Mouse (Mus musculus): Measurements from ENCODE around the gene Snap47. TPM values are rescaled to one million over a fixed set of nuclear protein-coding genes. Genes with fewer than 3 reads are reported as not detected.

Gene Snap47
- total RNA-seq (2023) = 10 to 100 TPM; 12.3 to 26.1 TPM

GRCm38 (mm10) chr11:59451086-59451485 lies at the start of gene Snap47:
Snap47 (minus strand) TSS chr11:59451186.

GRCm38 (mm10) chr11:59472326-59472677 lies 21.3 kb upstream of the Snap47 start, which contains the start of gene Zfp867:
Zfp867 (minus strand) TSS chr11:59472474.

DNA sequence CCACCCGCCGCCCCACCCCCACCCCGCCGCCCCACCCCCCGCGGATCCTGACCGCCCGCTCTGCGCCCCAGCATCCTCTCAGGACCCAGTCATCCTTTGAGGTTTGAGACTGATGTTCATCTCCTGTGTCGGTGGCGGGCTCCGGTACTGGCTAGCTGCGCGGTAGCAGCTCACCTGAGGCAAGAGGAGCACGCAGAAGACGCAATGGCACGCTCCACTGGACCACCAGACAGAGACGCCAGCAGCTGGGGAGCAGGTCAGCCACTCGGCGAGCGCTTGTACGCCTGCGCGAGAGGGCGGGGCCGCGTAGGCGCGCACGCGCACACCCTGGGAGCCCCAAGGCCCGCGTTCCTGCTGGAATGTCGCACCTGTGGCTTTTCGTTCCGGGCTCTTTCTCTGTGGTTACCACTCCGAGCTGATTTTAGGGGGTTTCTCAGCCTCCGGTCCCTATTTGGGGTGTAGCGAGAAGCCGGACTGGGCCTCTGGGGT lies 1.2 kb downstream of the Snap47 start, which contains the start of gene Jmjd4:
Gene Jmjd4 (plus strand): TSS at position 305 of the 489 bp plus-strand sequence.

GRCm38 (mm10) chr11:59375475-59375874 lies 75.5 kb downstream of the Snap47 start, which contains the start of gene Prss38:
Prss38 (minus strand) TSS chr11:59375657.

Other genes with a start within 250 kb of the Snap47 start
- 10 to 100 TPM; 16.5 to 18.9 TPM for gene Mrpl55, start 248.7 kb downstream of the Snap47 start, total RNA-seq (2023)
- 10 to 100 TPM; 29.3 to 32.6 TPM for gene 2310033P09Rik, start 242.9 kb downstream of the Snap47 start, total RNA-seq (2023)
- gene Arf1, start 222.9 kb downstream of the Snap47 start, total RNA-seq (2023) = 100 to 1,000 TPM; 225 to 239 TPM
- gene Wnt3a, start 160.4 kb downstream of the Snap47 start, total RNA-seq (2023) = not detected
- not detected for gene Wnt9a, start 144.3 kb downstream of the Snap47 start, total RNA-seq (2023)
- not detected for gene Prss38, start 75.5 kb downstream of the Snap47 start, total RNA-seq (2023)
- gene Jmjd4, start 1.1 kb downstream of the Snap47 start, total RNA-seq (2023) = 10 to 100 TPM; 12.6 to 15.7 TPM
- 1 to 10 TPM; 4.1 to 5.3 TPM for gene Zfp867, start 21.3 kb upstream of the Snap47 start, total RNA-seq (2023)
- 10 to 100 TPM; 16.3 to 20.3 TPM for gene Zkscan17, start 75.6 kb upstream of the Snap47 start, total RNA-seq (2023)
- gene Nlrp3, start 90.4 kb upstream of the Snap47 start, total RNA-seq (2023) = under 1 TPM; 0.23 to 0.56 TPM
- not detected for gene Olfr222, start 125.0 kb upstream of the Snap47 start, total RNA-seq (2023)
- not detected for gene Olfr223, start 142.1 kb upstream of the Snap47 start, total RNA-seq (2023)
- gene Mprip, start 210.1 kb upstream of the Snap47 start, total RNA-seq (2023) = 100 to 1,000 TPM; 102 to 110 TPM

Data from B cell, adult 67 days (primary cell).